Mouse (Mus musculus): Measurements from ENCODE around the gene Slc50a1.
A peak's percentile ranks its signal among the peaks of the same experiment; 100 is the strongest.

The Slc50a1 gene

DNA sequence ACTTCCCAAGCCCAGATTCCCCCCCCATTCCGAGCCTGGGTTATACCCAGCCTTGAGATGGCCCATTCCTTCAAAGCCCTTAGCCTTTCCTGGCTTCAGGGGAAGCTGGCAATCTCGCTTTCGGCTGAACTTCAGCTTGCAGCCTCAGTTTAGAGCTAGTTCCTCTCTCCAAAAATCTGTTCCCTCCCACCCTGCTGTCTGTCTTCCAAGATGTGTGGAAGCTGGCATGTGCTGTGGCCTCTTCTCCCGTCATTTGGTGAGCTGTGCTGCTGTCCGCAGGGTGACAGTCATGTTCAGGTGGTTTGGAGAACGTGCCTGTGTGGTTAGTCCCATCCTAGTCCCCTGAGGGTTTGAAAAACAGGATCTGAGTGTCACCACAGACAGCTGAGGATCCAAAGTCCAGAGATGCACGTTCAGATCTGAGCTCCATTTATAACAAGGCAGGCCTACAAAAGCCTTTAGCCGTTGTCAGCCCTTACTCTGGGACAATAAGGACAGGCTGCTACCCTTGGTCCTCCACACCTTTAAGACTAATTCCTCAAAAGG is 25.4 kb upstream of the Slc50a1 start:
- no peak for DNase-seq (ENCODE audit: low read depth, low spot score)

DNA sequence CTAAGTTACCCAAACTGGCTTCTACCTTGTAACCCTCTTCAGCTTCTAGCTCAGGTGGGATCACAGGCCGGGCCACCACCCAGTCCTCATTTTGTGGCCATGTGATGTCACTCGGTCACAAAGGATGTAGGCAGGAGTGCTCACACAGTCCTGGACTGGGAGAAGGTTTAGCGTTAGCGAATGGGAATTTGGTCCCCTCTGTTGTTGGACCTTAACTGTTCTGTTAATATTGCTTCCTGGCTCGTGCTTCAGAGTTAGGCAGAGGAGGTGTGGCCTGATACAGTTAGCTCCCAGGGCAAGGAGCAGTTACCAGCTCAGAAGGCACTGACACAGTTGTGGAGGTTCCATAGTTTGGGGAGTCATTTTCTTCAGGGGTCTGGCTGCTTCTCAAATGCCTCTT is 23.8 kb upstream of the Slc50a1 start:
- no peak for DNase-seq (ENCODE audit: low read depth, low spot score)

DNA sequence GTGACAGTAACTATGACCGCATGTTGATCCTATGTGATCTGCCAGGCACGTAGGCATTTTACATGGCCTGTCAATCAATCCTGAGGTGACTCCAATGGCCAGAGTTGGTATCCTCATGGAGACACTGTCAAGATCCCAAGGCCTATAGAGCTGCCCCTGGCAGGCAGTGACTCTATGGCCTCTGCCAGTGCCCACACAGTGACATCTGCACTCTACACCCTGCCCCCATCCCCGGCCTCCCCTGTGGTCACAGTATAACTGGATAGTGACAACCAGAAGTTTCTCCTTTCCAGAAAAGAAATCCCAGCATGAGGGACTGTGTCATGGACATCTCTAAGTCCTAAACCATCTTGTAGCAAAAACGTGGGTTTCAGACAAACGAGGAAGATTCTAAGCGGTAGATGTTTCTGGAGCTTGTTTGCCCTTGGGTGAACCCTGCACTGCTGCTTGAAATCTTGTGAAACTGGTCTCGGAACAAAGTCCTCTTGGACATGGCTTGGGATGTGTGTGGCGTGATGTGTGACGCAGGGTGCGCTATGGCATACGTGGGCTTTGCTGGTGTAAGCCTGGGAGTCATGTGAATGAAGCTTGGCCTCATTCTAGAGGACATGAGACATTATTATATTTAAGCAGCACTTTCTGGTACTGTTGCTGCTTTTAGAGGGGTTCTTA is 23.0 kb upstream of the Slc50a1 start:
- no peak for DNase-seq (ENCODE audit: low read depth, low spot score)

GRCm38 (mm10) chr3:89292303-89292702 is 21.9 kb upstream of the Slc50a1 start:
- no peak for DNase-seq (ENCODE audit: low read depth, low spot score)

DNA sequence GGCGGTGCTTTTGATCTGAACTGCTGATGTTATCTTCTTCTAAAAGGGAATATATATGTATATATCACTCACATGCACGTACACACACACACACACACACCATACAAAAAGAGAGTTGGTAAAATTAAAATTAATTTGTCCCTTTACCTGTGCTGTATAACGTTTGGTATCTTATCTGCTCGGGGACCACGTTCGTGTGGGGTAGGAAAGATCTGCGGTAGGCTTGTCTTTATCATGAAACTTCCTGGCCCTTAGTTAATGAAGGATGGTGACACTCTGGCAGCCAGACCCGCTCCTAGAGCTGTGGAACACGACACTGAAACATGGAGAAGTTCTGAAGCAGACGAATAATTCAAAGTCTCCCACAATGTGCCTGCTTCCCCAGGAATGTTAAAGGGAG is 21.5 kb upstream of the Slc50a1 start:
- no peak for DNase-seq (ENCODE audit: low read depth, low spot score)

- no peak for DNase-seq (ENCODE audit: low read depth, low spot score)
Observed at GRCm38 (mm10) chr3:89288503-89288928, 18.1 kb upstream of the Slc50a1 start.

DNA sequence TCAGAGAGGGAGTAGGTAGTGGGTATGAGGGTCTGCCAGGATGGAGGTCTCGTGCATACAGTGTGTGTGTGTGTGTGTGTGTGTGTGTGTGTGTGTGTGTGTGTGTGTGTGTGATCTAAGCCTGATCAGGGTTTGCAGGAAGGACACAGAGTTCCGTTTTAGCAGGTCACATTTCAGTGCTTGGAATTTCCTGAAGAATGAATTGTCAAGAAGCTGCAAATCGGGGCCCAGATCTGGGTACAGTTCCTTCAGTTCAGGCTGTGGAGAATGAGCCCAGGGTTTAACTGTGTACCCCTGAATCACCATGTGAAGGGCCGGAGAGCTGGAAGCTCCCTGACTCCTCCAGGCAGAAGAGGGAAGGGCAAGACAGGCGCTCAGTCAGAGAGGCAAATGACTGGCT is 16.9 kb upstream of the Slc50a1 start:
- DNase-seq (ENCODE audit: low read depth, low spot score), result no peak

GRCm38 (mm10) chr3:89285526-89285925 is 15.2 kb upstream of the Slc50a1 start:
- DNase-seq (ENCODE audit: low read depth, low spot score), result no peak

DNA sequence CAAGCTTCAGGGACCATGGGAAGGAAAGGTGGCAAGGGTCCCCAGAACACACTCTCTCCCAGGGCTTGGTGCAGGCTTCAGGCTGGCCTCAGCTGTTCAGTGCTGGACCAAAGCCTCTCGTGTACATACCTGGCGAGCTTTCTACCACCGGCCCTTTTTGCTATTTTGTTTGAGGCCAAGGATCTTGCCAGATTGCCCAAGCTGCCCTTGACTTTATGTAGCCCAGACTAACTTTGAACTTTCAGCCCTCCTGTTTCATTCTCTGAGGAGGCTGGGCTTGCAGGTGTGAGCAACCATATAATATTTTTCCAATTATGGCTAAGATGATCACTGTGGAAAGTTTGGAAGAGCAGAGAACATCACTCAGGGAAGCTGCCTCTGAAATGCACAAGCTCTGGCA is 13.9 kb upstream of the Slc50a1 start:
- DNase-seq (ENCODE audit: low read depth, low spot score), result no peak

- no peak for DNase-seq (ENCODE audit: low read depth, low spot score)
Observed at GRCm38 (mm10) chr3:89282291-89282643, 11.9 kb upstream of the Slc50a1 start.

GRCm38 (mm10) chr3:89281579-89282290 is 11.4 kb upstream of the Slc50a1 start:
- DNase-seq (ENCODE audit: low read depth, low spot score), result peak; percentile 92

- DNase-seq (ENCODE audit: low read depth, low spot score), result peak; percentile 46
Observed at GRCm38 (mm10) chr3:89280606-89281511, 10.5 kb upstream of the Slc50a1 start, which contains the start of gene Efna1. Gene Efna1 (minus strand): TSS chr3:89281142.

- DNase-seq (ENCODE audit: low read depth, low spot score), result peak; percentile 19
Observed at GRCm38 (mm10) chr3:89280050-89280605, 9.8 kb upstream of the Slc50a1 start.

- peak; percentile 68 for DNase-seq (ENCODE audit: low read depth, low spot score)
Observed at GRCm38 (mm10) chr3:89279153-89279890, 9.0 kb upstream of the Slc50a1 start.

DNA sequence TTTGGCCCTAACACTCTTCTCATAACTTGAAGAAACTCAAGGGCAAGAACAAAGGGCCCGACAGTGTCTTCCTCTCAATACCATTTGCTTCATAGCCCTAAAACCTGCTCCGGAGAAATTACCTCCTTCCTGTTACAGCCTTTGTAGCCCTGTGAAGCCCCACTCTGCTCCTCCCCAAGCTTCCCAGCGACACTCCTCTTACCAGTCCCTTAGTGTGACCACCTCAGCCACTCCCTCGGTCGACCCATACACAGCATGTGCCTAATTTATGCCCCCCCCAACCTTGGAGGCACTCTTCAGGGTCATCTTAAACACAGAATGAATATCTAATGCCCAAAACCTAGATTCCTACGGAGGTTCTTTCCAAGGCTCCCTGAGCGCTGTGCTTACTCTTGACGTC is 8.3 kb upstream of the Slc50a1 start:
- no peak for DNase-seq (ENCODE audit: low read depth, low spot score)

DNA sequence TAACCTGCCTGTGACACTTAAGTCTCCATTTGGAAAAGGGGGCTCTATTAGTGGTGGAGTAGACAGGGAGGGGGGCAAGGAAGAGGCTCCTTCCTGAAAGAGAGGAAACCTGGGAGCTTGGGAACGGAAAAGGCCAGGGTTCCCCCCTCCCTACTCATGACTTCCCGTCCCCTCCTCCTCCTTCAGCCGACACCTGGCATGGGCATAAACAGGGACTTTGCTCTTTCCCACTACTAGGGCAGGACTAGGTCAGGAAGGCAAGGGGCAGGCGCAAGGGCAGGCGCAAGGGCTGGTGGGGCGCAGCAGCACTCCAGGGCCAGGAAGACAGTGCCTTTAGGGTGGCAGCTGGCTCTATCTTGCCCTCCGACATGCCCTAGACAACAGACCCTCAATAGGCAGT is 7.7 kb upstream of the Slc50a1 start:
- DNase-seq (ENCODE audit: low read depth, low spot score), result no peak

- DNase-seq (ENCODE audit: low read depth, low spot score), result no peak
Observed at GRCm38 (mm10) chr3:89277281-89278021, 7.1 kb upstream of the Slc50a1 start.

GRCm38 (mm10) chr3:89276061-89276460 is 5.7 kb upstream of the Slc50a1 start:
- no peak for DNase-seq (ENCODE audit: low read depth, low spot score)

DNA sequence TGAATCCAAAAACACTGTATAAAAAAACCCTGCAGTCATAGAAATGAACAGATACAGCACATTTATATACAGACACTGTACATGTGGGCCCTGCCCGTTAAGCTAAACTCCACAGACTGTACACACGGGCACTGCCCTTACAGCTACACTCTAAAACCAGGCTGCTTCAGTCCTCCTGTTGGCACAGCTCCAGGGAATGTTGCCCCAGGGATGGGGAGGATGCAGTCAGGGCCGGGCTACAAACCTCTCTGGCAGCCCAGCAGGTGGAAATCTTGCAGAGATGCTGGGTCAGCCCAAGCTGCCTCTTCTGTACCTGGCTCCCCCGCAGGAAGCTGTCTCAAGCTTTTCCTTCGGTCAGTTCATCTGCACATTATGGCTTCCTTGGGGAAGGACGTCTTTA is 1.4 kb upstream of the Slc50a1 start:
- no peak for DNase-seq (ENCODE audit: low read depth, low spot score)

- DNase-seq (ENCODE audit: low read depth, low spot score), result no peak
Observed at GRCm38 (mm10) chr3:89270891-89271290, 521 bp upstream of the Slc50a1 start.

All from CD4-positive, CD25-positive, alpha-beta regulatory T cell, adult 2 months (primary cell).